8 mouse cellular contexts compared by ENCODE assay signal in genomic region chr12:54405066-54405465, GRCm38 (mm10).
A peak's percentile ranks its signal among the peaks of the same experiment; 100 is the strongest.
DNase-seq lines count a peak whose midpoint lies in the region; ATAC-seq lines count a peak whose summit lies in the region.
"Had no signal": no experiment of that assay in that cellular context is flagged by ENCODE, and none has a peak within 500 bp of the region (broad histone marks: within the 10 kb centered on the region; RNA-seq: fewer than 3 reads in every experiment).

No protein-coding gene starts in this region.

- H3K9me3 ChIP-seq in heart, embryonic 11.5 days (replicated peaks; ENCODE audit: control insufficient read depth, low read length) = peaks cover 2% of the 10 kb centered on the region; the same call in 1 of the 2 replicates
- H3K9me3 ChIP-seq in stomach, embryonic 15.5 days = no peaks in the 10 kb centered on the region
- H3K9me3 ChIP-seq: embryonic facial prominence, embryonic 12.5 days had no signal

- peaks cover 3% of the 10 kb centered on the region; the same call in 1 of the 2 replicates for H3K4me1 ChIP-seq in heart, embryonic 11.5 days (ENCODE audit: control insufficient read depth, insufficient read depth, low read length)
- no peaks in the 10 kb centered on the region for H3K4me1 ChIP-seq in stomach, embryonic 15.5 days

- peak overlapping the region; percentile 47; the same call in 1 of the 2 replicates for H3K9ac ChIP-seq in heart, embryonic 11.5 days (ENCODE audit: low read depth, low read length)
- H3K9ac ChIP-seq in stomach, embryonic 15.5 days = no peak overlapping the region
- H3K9ac ChIP-seq: embryonic facial prominence, embryonic 12.5 days had no signal

- peak overlapping the region; percentile 13; the same call in 1 of the 2 replicates for H3K4me3 ChIP-seq in heart, embryonic 11.5 days (ENCODE audit: low read depth, low read length)
- no peak overlapping the region; the same call in 1 of the 2 replicates for H3K4me3 ChIP-seq in macrophage (ENCODE audit: inconsistent target)
- no peak overlapping the region for H3K4me3 ChIP-seq in stomach, embryonic 15.5 days (replicated peaks)
- H3K4me3 ChIP-seq: embryonic facial prominence, embryonic 12.5 days had no signal

- H3K36me3 ChIP-seq in heart, embryonic 11.5 days (ENCODE audit: control insufficient read depth, insufficient read depth, low read length) = no peaks in the 10 kb centered on the region
- no peaks in the 10 kb centered on the region for H3K36me3 ChIP-seq in macrophage (ENCODE audit: inconsistent target)
- H3K36me3 ChIP-seq in stomach, embryonic 15.5 days = no peaks in the 10 kb centered on the region
- H3K36me3 ChIP-seq: embryonic facial prominence, embryonic 12.5 days had no signal

- H3K4me2 ChIP-seq in heart, embryonic 11.5 days = peak overlapping the region; percentile 54
- 0 out of 2 replicates have a peak overlapping the region, but pooled peaks have one; percentile 19 for H3K4me2 ChIP-seq in stomach, embryonic 15.5 days
- H3K4me2 ChIP-seq: embryonic facial prominence, embryonic 12.5 days had no signal

- DNase-seq in urinary bladder, postnatal 14 days (ENCODE audit: low spot score) = peak; percentile 16
- no peak for DNase-seq in urinary bladder, postnatal 25 days (ENCODE audit: low spot score)
- peak; percentile 35 to 67 for DNase-seq in left cerebral cortex, adult 18-20 months (ENCODE audit: low spot score in 2 of 2)

- ATAC-seq in common myeloid progenitor, adult 5-6 weeks (replicated peaks; ENCODE audit: low read depth, poor library complexity, severe bottlenecking) = peak; percentile 79
- ATAC-seq in heart, embryonic 11.5 days (replicated peaks; ENCODE audit: insufficient number of reproducible peaks, low FRiP score, low TSS enrichment) = no peak
- ATAC-seq in stomach, embryonic 15.5 days (ENCODE audit: insufficient read depth, low FRiP score, low read depth) = no peak

- H3K27me3 ChIP-seq in heart, embryonic 11.5 days (ENCODE audit: control insufficient read depth, insufficient read depth, low read length) = no peaks in the 10 kb centered on the region
- H3K27me3 ChIP-seq in stomach, embryonic 15.5 days (replicated peaks) = no peaks in the 10 kb centered on the region
- H3K27me3 ChIP-seq: embryonic facial prominence, embryonic 12.5 days had no signal

- no peaks in the 10 kb centered on the region for H3K79me2 ChIP-seq in macrophage (ENCODE audit: inconsistent target)

- H3K27ac ChIP-seq in heart, embryonic 11.5 days (ENCODE audit: low read depth, low read length) = peak overlapping the region; percentile 29; the same call in 1 of the 2 replicates
- peak overlapping the region; percentile 95 for H3K27ac ChIP-seq in macrophage
- H3K27ac ChIP-seq in stomach, embryonic 15.5 days = no peak overlapping the region
- H3K27ac ChIP-seq: embryonic facial prominence, embryonic 12.5 days had no signal

- 35% methylated on average over 14 of the region's 14 CpGs for WGBS in heart, embryonic 11.5 days (ENCODE audit: insufficient replicate concordance)
- WGBS in macrophage (ENCODE audit: missing documents) = 11% methylated on average over 14 of the region's 14 CpGs
- WGBS in stomach, embryonic 15.5 days = 57% methylated on average over 14 of the region's 14 CpGs
